Mouse (Mus musculus): ENCODE data around the gene Gja4.

DNA sequence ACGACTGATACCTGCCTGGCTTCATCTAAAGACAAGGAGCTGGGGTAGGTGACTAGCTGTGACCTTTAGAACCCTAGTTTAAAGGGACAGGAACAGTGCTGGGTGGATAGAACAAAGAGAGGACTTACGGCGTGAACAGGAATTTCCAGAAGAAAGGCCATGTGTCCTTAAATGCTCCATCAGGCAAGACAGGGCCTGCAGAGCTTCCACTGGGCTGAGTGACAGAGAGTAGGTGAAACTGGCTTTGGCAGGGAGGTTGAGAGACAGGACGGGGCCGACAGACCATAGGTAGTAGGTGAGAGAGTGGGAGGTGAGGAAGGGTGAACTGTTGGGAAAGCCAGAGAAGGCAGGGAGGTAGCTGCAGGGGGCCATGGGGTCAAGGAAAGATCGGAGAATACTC is 27.5 kb upstream of the Gja4 start:
- TF ChIP-seq CTCF (IDR thresholded peaks at IDR 0.05; ENCODE audit: extremely low read depth, insufficient read length, insufficient replicate concordance, low read depth, low read length) (no peak), POLR2A (IDR thresholded peaks at IDR 0.05; ENCODE audit: low read depth, low read length) (no peak)
